Mouse (Mus musculus): ENCODE results near the gene Pfn3.

Pfn3 gene

GRCm38 (mm10) chr13:55398088-55398487, 16.9 kb downstream of the Pfn3 start, which contains the start of gene Slc34a1:
Slc34a1 (plus strand) TSS chr13:55398187.
- in situ Hi-C loops (cut with MboI, MseI) = no loop called here

DNA sequence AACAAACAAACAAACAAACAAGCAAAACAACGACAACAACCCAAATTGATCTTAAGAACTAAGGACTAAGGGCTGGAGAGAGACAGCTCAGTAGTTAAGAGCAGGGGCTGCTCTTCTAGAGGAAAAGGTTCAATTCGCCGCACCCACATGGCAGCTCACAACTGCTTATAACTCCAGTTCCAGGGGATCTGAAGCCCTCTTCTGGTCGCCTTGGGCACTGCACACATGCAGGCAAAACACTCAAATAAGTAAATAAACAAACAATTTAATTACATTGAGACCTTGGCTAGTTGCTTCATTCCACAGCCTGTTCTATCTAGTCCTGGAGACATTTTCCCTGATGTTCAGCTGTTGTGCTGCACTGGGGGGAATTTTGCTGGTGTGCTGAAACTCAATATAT, 22.1 kb downstream of the Pfn3 start:
- in situ Hi-C loops (cut with MboI, MseI) = no loop called here

DNA sequence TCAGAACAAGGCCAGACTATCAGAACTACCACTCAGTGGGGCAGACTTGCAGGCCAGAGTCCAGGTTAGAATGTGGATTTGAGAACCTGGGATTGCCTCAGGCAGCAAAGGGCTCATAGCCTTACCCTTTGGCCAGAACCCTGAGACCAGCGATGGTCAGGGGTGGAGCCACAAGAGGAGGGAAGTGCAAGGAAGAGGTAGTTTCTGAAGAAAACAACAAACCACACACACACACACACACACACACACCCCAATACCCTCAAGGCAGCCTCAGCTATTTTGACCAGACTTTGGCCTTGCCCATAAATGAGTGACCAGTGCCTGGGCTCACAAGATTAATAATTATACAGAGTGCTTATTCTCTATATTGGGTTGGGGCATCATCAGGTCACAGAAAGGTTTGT, 23.4 kb downstream of the Pfn3 start:
- in situ Hi-C loops (cut with MboI, MseI) = no loop called here

DNA sequence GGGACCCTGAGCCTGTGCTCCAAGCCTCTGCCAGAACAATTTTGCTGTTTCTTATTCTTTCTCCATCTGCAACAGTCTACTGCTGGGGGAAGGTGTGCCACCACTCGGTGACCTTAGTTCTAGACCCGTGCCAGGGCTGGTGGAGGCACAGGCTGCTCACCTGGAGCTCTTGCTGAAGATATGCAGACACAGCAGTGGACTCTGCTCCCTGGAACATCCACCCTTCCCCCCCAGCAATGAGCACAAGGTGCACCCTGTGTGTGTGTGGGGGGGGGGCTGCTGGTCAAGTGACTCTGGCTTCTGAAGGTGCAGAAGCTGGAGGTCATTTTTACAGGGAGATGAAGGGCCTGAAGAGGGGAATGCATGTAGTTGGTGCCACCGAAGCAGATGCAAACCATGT, 24.4 kb downstream of the Pfn3 start:
- in situ Hi-C loops (cut with MboI, MseI) = no loop called here

GRCm38 (mm10) chr13:55381790-55382189, 33.2 kb downstream of the Pfn3 start:
- in situ Hi-C loops (cut with MboI, MseI) = no loop called here

DNA sequence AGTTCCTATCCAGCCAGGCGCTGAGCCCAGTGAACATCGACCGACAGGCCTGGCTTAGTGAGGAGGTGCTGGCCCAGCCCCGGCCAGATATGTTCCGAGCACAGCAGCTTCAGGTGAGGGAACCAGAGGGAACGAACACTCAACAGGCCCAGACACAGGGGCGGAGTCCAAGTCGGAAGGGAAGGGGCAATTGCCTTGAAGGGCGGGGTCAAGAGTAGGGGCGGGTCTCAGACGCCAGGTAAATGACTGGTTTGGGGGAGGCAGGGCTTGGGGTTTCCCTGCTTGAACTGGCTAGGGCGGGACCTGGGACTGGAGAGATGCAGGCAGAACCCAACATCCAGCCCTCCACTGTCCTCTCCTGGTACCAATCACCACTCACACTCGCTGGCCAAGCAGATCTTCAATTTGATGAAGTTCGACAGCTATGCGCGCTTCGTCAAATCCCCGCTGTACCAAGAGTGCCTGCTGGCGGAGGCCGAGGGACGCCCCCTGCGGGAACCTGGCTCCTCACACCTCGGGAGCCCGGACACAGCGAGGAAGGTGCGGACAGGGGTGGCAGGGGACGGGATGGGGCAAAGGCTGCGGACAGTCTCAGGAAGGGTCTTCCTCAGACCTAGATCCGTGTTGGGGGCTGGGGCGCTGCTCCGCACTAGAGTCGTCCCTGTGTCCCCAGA, 36.0 kb downstream of the Pfn3 start:
- in situ Hi-C loops (cut with MboI, MseI) = no loop called here

DNA sequence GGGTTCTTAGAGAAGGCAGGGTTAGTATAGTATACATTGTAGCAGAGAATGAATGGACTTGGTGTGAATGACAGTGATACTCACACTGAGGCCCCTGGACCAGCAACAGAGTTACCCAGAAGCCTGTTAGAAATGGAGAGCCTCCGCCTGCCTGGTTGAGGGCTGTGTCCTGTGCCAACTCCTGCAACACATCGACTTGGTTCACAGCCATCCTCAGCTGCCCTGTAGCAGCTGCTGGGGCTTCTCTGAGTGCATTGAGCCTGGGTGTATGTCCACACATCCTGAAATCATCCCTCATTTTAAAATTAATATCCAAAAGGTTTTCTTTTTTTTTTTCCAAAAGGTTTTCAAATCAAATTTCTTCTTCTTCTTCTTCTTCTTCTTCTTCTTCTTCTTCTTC, 39.2 kb downstream of the Pfn3 start:
- in situ Hi-C loops (cut with MboI, MseI) = no loop called here

GRCm38 (mm10) chr13:55374206-55374924, 40.7 kb downstream of the Pfn3 start:
- in situ Hi-C loops (cut with MboI, MseI) = no loop called here

DNA sequence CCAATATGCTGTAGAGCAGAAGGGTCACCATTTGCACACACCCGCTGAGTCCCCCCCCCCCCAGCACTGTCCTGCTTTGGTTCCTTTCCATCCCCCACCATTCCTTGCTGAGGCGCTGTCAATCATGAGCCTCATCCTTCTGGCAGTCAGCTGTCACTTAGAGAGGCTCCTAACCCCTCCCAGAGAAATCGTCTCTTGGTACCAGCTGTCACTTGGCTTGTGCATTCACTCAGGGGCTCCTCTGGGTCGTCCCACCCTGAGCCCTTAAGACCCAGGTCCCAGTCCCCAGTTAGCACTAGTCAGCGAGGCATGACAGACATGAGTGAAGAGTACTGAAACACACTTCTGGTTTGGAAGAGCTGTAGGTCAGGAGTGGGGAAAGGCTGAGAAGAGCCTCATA, 43.3 kb downstream of the Pfn3 start:
- in situ Hi-C loops (cut with MboI, MseI) = no loop called here

DNA sequence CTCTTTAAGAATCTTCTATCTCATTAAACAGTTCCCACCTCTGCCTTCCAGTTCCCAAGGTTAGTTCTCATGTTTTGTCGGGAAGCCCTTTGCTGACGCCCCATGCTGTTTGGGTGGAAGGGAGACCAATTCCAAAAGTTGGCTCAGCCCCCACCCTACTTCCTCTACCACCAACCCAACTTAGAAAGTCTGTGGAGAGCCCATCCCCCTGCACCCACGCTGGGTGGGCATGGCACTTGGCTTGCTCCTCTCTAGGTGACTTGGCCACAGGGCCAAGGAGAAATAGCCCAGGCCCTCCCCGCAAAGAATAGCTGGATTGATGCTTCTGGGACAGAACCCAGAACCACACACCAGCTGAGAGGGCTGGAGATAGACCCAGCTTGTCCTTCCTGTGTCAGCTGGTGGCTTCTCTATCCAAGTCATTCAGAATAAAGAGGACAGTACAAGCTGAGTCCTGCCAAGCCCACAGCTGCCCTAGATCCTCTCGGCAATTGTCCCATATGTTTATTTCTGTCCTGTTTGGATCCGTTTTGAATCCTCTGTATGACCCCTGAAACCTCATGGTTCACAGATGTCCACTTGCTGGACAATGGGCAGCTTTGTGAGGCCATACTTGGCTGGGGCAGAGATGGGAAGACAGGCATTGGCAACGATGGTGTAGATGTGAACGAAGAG, 43.9 kb downstream of the Pfn3 start:
- in situ Hi-C loops (cut with MboI, MseI) = no loop called here

GRCm38 (mm10) chr13:55370234-55370633, 44.8 kb downstream of the Pfn3 start:
- in situ Hi-C loops (cut with MboI, MseI) = no loop called here

DNA sequence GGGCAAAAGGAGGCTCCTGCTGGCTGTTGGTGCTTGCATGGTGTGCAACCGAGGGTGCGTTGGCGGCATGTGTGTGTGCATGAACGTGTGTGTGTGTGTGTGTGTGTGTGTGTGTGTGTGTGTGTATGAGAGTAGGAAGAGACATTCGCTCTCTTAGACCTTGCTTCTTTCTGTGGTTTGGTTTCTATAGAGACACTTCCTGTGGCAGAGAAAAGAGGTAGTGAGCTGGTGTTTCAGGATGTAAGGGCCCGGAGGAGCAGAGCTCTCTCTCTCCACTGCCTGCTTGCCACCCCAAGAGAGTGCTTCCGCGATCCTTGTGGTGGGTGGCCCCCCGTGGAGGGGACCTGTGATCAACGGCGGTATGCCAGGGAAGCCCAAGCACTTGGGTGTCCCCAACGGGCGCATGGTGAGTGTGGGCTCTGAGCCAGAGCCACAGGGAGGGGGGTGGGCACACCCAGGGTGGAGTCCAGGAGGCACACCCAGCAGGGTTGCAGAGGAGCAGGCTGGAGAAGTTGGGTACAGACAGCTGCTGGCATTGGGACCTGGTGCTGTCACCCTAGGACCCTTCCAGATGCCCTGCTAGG, 45.4 kb downstream of the Pfn3 start, which contains the start of gene Rgs14:
Rgs14 (plus strand) TSS at position 202 of the 584 bp plus-strand sequence.
- in situ Hi-C loops (cut with MboI, MseI) = no loop called here

DNA sequence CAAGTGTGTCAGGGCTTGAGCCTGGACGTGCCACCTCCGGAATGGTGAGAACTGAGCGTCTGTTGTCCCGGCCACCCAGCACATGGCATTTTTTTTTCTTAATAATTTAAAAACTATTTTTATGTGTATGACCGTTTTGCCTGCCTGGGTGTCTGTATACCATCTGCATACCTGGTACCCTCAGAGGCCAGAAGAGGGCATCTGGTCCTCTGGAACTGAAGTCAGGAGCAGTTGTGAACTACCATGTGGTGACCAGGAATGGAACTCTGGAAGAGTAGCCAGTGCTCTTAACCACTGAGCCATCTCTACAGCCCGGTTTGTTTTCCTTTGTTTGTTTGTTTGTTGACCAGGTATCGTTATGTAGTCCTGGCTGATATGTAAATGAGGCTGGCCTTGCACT, 46.6 kb downstream of the Pfn3 start:
- in situ Hi-C loops (cut with MboI, MseI) = no loop called here

Measured in T-helper 1 cell (primary cell).